Mouse (Mus musculus): Measurements from ENCODE around the gene Hoxb3. TPM values are rescaled to one million over a fixed set of nuclear protein-coding genes. Genes with fewer than 3 reads are reported as not detected.

Gene Hoxb3
- total and polyA plus RNA-seq, 2 experiments from 2014 or later, result 9.2 TPM; not detected in 1

DNA sequence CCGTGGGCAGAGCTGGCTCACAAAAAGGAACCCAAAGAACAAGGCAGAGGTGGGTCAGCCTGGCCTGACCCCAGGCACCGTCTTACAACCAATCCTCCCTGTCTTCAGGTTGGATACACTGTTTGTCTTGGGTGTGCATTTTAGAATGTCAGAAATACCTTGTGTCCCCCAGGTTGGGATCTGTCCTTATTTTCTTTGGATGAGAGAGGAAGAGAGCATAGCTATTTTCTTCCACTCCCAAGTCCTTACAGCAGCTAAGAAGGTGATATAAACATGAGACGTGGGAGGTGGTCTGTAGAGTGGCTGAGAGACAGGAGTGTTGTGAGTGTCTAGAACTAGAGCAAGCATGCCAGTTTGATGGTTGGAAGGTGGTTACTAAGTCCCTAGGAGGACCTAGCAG, 25.7 kb upstream of the Hoxb3 start:
- no peak overlapping the region for H3K4me2 ChIP-seq (ENCODE audit: low read depth, low read length, poor library complexity, severe bottlenecking)
- H3K9ac ChIP-seq (replicated peaks; ENCODE audit: low read length, poor library complexity, severe bottlenecking), result no peak overlapping the region
- no peaks in the 10 kb centered on the region for H3K9me3 ChIP-seq (ENCODE audit: low read length)
- DNase-seq (ENCODE audit: low spot score), result no peak
- no peak overlapping the region for H3K27ac ChIP-seq (ENCODE audit: low read depth, low read length)
- H3K36me3 ChIP-seq (ENCODE audit: insufficient read depth, low read length), result no peaks in the 10 kb centered on the region
- H3K27me3 ChIP-seq (ENCODE audit: insufficient read depth, low read length), result peaks cover 93% of the 10 kb centered on the region
- TF ChIP-seq CTCF (IDR thresholded peaks at IDR 0.05), result no peak
- H3K4me3 ChIP-seq (ENCODE audit: low read depth, low read length), result no peak overlapping the region
- WGBS, result 2% methylated on average over 3 of the region's 3 CpGs
- ATAC-seq (ENCODE audit: low FRiP score), result no peak
- no peaks in the 10 kb centered on the region for H3K4me1 ChIP-seq (ENCODE audit: insufficient read depth, low read length)

DNA sequence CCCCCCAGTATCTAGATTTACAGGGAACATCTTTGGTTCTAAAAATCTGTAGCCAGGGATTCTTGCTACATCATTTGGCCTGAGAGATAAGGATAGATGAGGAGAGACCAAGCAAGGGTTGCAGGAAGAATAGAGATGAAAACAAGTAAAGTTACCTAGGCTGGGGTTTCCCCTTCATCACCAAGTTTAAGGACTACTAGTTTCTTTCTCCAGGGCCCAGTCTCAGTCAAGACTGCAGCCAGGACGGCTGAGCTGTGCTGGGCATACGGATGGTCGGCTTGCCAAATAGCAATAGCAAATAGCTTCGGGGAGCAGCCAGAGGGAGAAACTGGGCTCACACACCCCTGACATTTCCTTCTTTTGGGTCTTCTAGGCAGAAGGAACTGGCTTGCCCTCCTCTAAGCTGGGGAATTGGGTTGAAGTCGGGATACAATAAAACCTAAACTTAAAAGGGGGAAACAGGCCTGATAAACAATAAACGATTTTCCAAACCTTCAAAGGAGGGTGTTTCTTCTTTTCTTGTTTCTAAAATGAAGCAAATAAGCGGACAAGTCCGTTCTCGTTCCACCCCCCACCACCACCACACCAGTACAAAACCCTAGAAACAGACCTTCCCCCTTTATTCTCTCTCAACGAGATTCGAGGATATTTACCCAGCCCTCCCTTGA, 25.0 kb upstream of the Hoxb3 start:
- no peak for TF ChIP-seq CTCF (IDR thresholded peaks at IDR 0.05)
- no peaks in the 10 kb centered on the region for H3K4me1 ChIP-seq (ENCODE audit: insufficient read depth, low read length)
- H3K36me3 ChIP-seq (ENCODE audit: insufficient read depth, low read length), result no peaks in the 10 kb centered on the region
- 2% methylated on average over 11 of the region's 11 CpGs for WGBS
- ATAC-seq (ENCODE audit: low FRiP score) (no peak), DNase-seq (ENCODE audit: low spot score) (no peak)
- peaks cover 93% of the 10 kb centered on the region for H3K27me3 ChIP-seq (ENCODE audit: insufficient read depth, low read length)
- no peak overlapping the region for H3K27ac ChIP-seq (ENCODE audit: low read depth, low read length)
- no peak overlapping the region for H3K4me3 ChIP-seq (ENCODE audit: low read depth, low read length)
- H3K9me3 ChIP-seq (ENCODE audit: low read length), result no peaks in the 10 kb centered on the region
- H3K9ac ChIP-seq (replicated peaks; ENCODE audit: low read length, poor library complexity, severe bottlenecking), result no peak overlapping the region
- no peak overlapping the region for H3K4me2 ChIP-seq (ENCODE audit: low read depth, low read length, poor library complexity, severe bottlenecking)

- DNase-seq (ENCODE audit: low spot score) (peak; percentile 36), ATAC-seq (ENCODE audit: low FRiP score) (no peak)
- H3K27ac ChIP-seq (ENCODE audit: low read depth, low read length), result no peak overlapping the region
- peaks cover 94% of the 10 kb centered on the region for H3K27me3 ChIP-seq (ENCODE audit: insufficient read depth, low read length)
- no peak overlapping the region for H3K4me3 ChIP-seq (ENCODE audit: low read depth, low read length)
- H3K4me2 ChIP-seq (ENCODE audit: low read depth, low read length, poor library complexity, severe bottlenecking), result no peak overlapping the region
- no peak overlapping the region for H3K9ac ChIP-seq (replicated peaks; ENCODE audit: low read length, poor library complexity, severe bottlenecking)
- under 1% methylated on average over 66 of the region's 66 CpGs for WGBS
- H3K4me1 ChIP-seq (ENCODE audit: insufficient read depth, low read length), result no peaks in the 10 kb centered on the region
- H3K36me3 ChIP-seq (ENCODE audit: insufficient read depth, low read length), result no peaks in the 10 kb centered on the region
- TF ChIP-seq CTCF (IDR thresholded peaks at IDR 0.05), result no peak
- no peaks in the 10 kb centered on the region for H3K9me3 ChIP-seq (ENCODE audit: low read length)
Observed at GRCm38 (mm10) chr11:96298895-96299667, 24.0 kb upstream of the Hoxb3 start.

GRCm38 (mm10) chr11:96299781-96300180, 23.3 kb upstream of the Hoxb3 start:
- no peak overlapping the region for H3K27ac ChIP-seq (ENCODE audit: low read depth, low read length)
- H3K4me2 ChIP-seq (ENCODE audit: low read depth, low read length, poor library complexity, severe bottlenecking), result no peak overlapping the region
- no peaks in the 10 kb centered on the region for H3K36me3 ChIP-seq (ENCODE audit: insufficient read depth, low read length)
- H3K9me3 ChIP-seq (ENCODE audit: low read length), result no peaks in the 10 kb centered on the region
- ATAC-seq (ENCODE audit: low FRiP score) (no peak), DNase-seq (ENCODE audit: low spot score) (no peak)
- H3K4me3 ChIP-seq (ENCODE audit: low read depth, low read length), result no peak overlapping the region
- no peak for TF ChIP-seq CTCF (IDR thresholded peaks at IDR 0.05)
- no peak overlapping the region for H3K9ac ChIP-seq (replicated peaks; ENCODE audit: low read length, poor library complexity, severe bottlenecking)
- H3K27me3 ChIP-seq (ENCODE audit: insufficient read depth, low read length), result peaks cover 94% of the 10 kb centered on the region
- H3K4me1 ChIP-seq (ENCODE audit: insufficient read depth, low read length), result no peaks in the 10 kb centered on the region
- WGBS, result 2% methylated on average over 9 of the region's 9 CpGs

GRCm38 (mm10) chr11:96300354-96301063, 22.6 kb upstream of the Hoxb3 start:
- Histone ChIP-seq H3K4me2 (ENCODE audit: low read depth, low read length, poor library complexity, severe bottlenecking) (no peak overlapping the region), H3K4me3 (ENCODE audit: low read depth, low read length) (no peak overlapping the region), H3K27me3 (ENCODE audit: insufficient read depth, low read length) (peaks cover 94% of the 10 kb centered on the region), H3K9ac (replicated peaks; ENCODE audit: low read length, poor library complexity, severe bottlenecking) (no peak overlapping the region), H3K36me3 (ENCODE audit: insufficient read depth, low read length) (no peaks in the 10 kb centered on the region), H3K4me1 (ENCODE audit: insufficient read depth, low read length) (no peaks in the 10 kb centered on the region), H3K27ac (ENCODE audit: low read depth, low read length) (no peak overlapping the region), H3K9me3 (ENCODE audit: low read length) (no peaks in the 10 kb centered on the region)
- DNase-seq (ENCODE audit: low spot score), result no peak
- no peak for ATAC-seq (ENCODE audit: low FRiP score)
- under 1% methylated on average over 33 of the region's 35 CpGs for WGBS
- TF ChIP-seq CTCF (IDR thresholded peaks at IDR 0.05), result no peak

GRCm38 (mm10) chr11:96301064-96301431, 22.1 kb upstream of the Hoxb3 start:
- H3K4me1 ChIP-seq (ENCODE audit: insufficient read depth, low read length), result no peaks in the 10 kb centered on the region
- TF ChIP-seq CTCF (IDR thresholded peaks at IDR 0.05), result no peak
- H3K27me3 ChIP-seq (ENCODE audit: insufficient read depth, low read length), result peaks cover 94% of the 10 kb centered on the region
- no peaks in the 10 kb centered on the region for H3K36me3 ChIP-seq (ENCODE audit: insufficient read depth, low read length)
- H3K4me2 ChIP-seq (ENCODE audit: low read depth, low read length, poor library complexity, severe bottlenecking), result no peak overlapping the region
- H3K27ac ChIP-seq (ENCODE audit: low read depth, low read length), result no peak overlapping the region
- WGBS, result 5% methylated on average over 8 of the region's 10 CpGs
- DNase-seq (ENCODE audit: low spot score) (no peak), ATAC-seq (ENCODE audit: low FRiP score) (no peak)
- no peaks in the 10 kb centered on the region for H3K9me3 ChIP-seq (ENCODE audit: low read length)
- no peak overlapping the region for H3K9ac ChIP-seq (replicated peaks; ENCODE audit: low read length, poor library complexity, severe bottlenecking)
- H3K4me3 ChIP-seq (ENCODE audit: low read depth, low read length), result no peak overlapping the region

Data from midbrain, postnatal 0 days (tissue).